12 mouse cellular contexts compared by ENCODE assay signal in the genomic region with DNA sequence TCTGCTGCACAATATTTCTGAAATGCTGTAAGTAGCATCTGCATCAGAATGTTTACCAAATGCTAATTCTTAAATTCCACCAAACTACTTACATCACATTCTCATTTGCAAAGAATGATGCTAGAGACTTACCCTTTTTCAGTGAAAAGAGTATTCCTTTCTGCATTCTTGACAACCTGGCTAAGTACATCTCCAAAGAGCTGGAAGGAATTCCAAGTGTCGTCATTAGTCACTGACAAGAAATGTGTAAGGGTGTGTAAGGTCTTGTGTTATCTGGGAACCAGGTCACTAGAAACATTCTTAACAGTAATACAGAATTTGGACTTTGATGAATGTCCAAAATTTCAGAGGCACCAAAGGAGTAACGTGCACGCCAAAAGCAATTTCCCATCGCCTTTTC.
"Had no signal": no experiment of that assay in that cellular context is flagged by ENCODE, and none has a peak within 500 bp of the region (broad histone marks: within the 10 kb centered on the region; RNA-seq: fewer than 3 reads in every experiment).

No protein-coding gene starts in this region.

- DNase-seq: left cerebral cortex, postnatal 4 days; liver; liver, embryonic 13.5 days; liver, postnatal 0 days; lung, adult 18-20 months; lung, adult 2 months; lung, embryonic 14.5 days; lung, postnatal 10 days; lung, postnatal 14 days; lung, postnatal 36 days; lung, postnatal 4 days; midbrain, embryonic 14.5 days had no signal
